Mouse (Mus musculus): ENCODE data around the gene Gm20388.
A peak's percentile ranks its signal among the peaks of the same experiment; 100 is the strongest.

The Gm20388 gene

GRCm38 (mm10) chr8:120539775-120540625 is 629.4 kb downstream of the Gm20388 start:
- DNase-seq (ENCODE audit: low read depth, low spot score) = peak; percentile 48

DNA sequence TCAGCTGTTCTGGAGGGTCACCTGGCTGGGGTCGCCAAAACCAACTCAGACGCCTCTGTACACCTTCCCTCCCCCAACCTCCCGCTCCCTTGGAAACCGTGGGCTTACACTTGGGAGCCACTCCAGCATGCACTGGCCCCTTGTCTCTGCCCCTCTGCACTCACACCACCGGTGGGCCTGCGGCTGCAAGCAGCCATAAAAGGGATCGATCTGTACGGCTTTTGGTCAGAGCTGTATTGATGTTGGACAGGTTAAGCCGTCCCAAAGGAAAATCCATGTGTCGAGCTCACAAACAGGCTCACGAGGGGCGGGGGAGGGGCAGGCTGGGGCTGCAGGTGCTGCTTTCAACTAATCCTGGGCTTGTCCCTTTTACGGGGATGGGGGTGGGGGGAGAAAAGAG is 632.4 kb downstream of the Gm20388 start:
- DNase-seq (ENCODE audit: low read depth, low spot score) = no peak

DNA sequence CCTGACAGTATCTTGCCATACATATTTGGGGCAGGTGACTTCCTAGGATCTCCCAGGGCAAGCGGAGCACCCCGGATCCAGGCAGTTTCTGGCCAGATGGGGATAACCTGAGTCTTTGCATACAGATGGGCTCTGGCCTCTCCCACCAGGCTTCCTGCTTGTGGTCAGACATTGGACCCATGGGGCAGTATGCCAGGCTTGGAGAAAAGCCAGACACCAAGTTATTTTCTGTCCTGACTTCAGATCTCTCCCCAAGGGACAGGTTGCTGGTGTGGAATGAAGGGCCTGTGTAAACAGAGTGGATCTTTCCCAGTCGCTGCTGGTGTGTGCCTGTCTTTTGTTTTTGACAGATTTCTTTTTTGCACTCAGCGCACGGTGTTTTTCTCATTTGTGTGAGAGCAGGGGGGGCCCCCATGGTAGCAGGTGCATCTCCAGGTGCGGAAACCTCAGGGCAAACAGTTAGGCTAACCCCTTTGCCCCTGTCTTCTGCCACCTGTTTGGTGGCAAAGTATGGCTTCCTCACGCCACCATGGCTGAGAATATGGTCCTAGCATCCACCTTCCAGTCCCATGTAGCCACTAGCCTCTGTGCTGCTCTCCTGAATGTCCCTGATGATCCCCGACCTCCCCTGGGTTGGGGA is 632.9 kb downstream of the Gm20388 start:
- DNase-seq (ENCODE audit: low read depth, low spot score) = no peak

DNA sequence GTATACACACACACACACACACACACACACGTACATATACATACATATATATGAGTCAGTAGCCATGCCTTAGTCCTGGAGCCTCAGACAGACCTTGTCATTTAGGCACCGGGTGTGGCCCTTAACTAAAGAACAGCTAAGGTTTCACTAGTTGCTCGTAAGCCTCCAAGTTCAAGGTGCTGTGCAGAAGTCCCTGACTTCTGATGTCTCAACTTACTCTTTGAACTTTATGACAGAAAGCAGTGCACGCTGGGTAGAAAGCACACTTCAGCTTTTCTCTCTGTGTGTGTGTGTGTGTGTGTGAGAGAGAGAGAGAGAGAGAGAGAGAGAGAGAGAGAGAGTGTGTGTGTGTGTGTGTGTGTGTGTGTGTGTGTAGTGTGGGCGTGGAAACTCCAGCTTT is 633.5 kb downstream of the Gm20388 start:
- DNase-seq (ENCODE audit: low read depth, low spot score) = no peak

- DNase-seq (ENCODE audit: low read depth, low spot score) = no peak
Observed at GRCm38 (mm10) chr8:120547562-120547961, 636.9 kb downstream of the Gm20388 start.

DNA sequence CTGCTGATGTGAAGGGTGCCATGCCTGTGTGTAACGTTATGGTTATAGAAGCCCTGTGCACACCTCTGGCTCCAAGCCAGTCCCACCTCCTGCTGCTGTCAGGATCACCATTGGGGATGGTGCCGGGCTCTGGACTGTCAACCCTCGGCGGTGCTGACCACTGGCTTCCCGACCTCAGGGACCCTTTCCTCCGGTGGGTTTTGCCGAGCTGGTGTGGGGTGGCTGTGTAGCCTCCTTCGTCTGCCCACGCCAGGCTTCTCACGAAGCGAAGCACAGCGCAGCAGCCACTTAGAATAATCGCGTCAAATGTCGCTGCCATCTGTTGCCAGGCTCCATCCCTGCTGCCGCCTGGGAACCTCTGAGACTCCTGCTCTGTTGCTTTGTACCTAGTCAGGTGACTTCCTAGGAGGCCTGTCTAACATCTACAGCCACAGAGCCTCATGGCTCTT is 637.7 kb downstream of the Gm20388 start:
- no peak for DNase-seq (ENCODE audit: low read depth, low spot score)

DNA sequence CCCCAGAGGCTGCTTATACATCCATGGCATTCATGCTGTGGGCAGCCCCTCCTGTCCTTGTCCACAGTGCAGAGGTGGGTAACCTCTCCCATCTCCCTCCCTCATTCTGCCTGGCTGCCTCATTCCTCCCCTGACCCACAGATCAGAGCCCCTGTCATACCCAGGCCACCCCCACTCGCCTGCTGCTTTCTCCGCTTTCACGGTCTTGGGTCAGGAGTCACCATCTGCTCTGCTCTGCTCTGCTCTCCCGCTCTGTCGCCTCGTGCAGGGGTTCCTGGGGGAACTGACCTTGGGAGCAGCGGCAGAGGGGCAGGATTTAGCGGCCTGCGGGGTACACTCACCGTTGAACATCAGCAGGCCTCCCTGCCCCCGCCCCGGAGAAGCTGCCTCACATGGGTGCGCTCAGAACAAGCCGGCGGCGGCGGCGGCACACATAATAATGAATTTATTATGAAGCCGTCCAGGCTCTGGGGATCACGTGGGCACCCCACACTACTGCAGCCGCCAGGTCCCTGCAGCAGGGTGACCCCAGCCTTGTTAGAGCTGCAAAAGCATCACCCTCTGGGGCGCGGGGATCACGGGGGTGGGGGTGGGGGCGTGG is 638.8 kb downstream of the Gm20388 start:
- no peak for DNase-seq (ENCODE audit: low read depth, low spot score)

GRCm38 (mm10) chr8:120549922-120550321 is 639.3 kb downstream of the Gm20388 start:
- DNase-seq (ENCODE audit: low read depth, low spot score) = no peak

DNA sequence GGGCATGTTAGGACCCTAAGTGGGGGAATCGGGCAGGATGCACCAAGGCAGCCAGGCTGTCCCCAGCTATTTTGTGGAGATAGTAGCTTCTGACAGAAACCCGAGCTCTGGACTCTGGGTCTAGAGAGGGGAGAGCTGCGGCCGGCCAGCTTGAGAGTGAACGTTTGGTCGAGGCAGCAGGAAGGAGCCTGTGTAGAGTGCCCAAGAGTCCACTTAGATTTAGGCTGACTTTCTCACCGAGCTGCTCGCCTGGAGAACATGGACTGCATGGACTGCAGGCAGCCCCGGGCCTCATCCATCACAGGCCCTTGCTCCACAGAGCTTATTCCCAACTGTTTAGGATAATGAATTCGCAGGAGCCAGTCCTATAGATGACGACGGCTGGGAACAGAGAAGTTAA is 639.8 kb downstream of the Gm20388 start:
- DNase-seq (ENCODE audit: low read depth, low spot score) = no peak

DNA sequence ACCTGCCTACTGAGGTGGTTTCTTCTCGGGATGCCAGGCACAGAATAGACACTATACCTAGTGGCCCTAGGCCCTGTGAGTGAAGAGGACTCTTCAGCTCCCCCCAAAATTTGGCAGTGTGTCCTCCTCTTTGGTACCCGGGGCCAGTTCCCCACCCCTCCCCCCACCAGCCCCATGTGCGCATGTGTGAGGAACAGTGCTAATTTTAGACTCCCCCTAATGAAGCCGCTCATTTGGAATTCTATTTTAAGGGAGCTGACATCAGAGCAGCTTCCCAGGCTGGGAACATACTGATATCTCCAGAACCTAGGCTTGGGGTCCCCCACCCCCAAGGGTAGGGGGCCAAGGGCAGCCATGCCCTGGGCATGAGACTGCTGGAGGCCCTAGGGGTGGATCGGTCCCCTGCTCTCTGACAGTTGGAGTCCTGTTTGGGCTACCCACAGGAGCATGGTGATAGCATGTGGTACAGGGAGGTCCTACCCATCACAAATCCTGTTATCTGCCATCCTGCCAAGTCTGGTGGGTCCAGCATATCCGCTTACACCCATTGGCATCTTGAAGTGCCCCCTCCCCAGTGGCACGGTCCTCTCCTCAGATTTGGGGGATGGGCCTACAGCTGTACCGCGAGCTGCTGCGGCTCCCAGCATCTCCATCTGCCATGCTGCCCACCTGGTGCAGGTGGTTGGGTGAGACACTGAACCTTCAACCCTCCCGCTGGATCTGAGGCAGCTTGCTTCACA is 640.5 kb downstream of the Gm20388 start:
- DNase-seq (ENCODE audit: low read depth, low spot score) = no peak

DNA sequence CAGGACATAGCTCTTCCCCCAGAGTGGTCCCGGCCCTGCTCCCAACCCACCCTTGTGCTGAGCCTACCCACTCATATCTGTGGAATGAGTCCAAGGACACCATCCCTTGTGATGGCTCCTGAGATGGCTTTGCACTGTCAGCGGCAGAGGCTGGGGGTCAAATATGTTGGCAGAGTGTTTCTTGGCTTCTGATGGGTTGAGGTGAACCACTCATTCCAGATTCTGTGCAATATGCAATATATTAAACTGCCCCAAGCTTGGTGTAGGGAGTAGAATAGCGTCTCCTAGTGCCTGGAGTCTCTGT is 641.0 kb downstream of the Gm20388 start:
- DNase-seq (ENCODE audit: low read depth, low spot score) = no peak

DNA sequence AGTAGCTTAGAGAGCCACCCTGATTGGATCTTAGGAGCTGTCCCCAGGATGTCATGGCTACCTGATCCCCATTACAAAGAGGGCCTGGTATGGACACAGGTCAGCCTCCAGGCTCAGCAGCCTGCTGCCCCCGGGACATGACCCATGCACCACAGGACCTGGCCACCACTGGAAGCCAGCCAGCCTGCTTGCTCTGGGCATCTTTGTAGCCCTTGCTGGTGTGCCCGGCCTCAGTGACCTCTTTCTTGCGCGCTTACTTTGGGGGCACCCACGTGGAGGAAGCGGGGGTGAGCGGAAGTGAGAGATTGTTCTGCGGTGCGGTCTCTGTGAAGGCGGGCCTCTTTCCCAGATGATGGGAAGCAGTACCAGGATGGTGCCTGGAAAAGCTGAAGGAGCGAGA is 641.9 kb downstream of the Gm20388 start:
- no peak for DNase-seq (ENCODE audit: low read depth, low spot score)

DNA sequence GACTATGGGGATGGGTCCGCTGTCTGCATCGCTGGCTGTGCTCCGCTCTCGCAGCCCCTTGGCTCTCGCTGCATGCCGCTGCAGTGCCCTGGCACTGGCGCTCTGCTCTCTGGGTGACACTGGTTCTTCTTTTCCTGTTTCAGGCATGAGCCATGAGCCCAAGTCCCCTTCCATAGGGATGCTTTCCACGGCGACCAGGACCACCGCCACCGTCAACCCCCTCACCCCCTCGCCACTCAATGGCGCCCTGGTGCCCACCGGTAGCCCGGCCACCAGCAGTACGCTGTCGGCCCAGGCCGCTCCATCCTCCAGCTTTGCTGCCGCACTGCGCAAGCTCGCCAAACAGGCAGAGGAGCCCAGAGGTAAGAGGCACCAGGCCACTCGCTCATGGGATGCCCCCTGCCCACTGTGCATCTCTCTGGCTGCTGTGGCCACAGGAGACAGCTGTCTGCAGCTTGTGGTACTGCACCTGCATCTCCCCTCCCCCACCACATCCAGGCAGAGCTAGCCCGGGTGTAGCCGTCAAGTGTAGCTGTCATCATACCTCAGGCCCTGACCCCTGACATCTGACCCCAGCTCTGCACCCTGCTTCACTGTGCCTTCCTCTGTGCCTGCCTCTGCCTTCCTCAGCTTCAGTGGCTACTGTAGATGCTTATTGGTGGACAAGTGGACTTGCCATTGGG is 642.9 kb downstream of the Gm20388 start:
- DNase-seq (ENCODE audit: low read depth, low spot score) = no peak

DNA sequence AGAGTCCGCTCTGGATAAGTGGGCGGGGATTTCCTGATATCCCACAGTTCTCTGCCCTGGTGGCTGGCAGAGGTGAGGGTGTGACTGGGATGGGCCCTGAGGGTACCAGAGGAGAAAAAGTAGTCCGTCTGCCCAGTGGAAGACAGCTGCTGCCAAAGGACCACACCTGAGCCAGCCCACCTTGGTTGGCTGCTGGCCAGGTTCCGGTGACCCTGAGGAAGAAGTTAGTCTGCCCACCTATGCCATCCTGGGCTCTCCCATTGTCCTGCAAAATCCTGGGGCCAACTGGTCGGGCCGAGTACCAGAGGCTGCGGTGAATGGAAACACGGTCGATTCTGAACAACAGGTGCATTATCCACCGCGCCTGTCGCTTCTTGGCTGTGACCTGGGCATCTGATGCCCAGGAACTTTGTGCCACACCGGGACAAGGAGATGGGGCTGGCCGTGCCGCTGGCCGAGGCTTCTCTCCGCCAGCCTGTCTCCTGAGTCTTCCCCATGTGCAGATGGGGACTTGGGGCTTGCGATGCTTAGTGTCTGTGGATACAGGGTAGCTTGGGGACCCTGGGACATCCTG is 643.9 kb downstream of the Gm20388 start:
- DNase-seq (ENCODE audit: low read depth, low spot score) = no peak

DNA sequence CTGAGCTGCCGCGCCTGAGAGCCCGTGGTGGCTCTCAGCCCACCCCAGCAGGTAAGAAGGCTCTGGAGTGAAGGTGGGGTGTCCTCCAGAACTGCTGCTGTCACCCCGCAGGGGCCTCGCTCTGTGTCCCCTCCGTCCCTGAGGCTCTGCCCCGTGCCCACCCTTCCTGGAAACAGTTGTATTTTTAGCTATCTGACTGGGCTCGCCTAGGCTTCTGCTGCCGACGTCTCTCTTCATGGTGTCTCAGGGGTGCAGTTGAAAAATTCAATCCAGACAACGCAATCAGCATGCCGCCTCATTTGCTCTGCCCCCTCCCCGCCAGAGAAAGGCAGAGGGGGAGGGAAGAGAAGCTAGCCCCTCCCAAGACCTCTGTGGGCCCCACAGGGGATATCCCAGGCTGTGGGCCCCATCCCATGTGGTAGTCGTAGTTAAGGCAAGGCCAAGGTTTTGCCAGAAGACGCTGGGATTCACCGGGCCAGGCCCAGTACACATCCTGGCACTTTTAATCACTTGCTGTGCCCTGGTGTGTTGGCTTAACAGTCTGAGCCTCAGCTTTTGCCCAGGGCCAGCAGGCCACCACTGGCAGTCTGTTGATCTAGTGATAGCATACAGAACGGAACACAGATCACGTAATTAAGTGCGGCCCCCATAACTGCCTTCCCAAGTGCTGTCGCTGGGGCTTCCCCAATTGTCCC is 645.7 kb downstream of the Gm20388 start:
- DNase-seq (ENCODE audit: low read depth, low spot score) = no peak

- no peak for DNase-seq (ENCODE audit: low read depth, low spot score)
Observed at GRCm38 (mm10) chr8:120557170-120557965, 646.7 kb downstream of the Gm20388 start.

- no peak for DNase-seq (ENCODE audit: low read depth, low spot score)
Observed at GRCm38 (mm10) chr8:120558162-120558561, 647.5 kb downstream of the Gm20388 start.

DNA sequence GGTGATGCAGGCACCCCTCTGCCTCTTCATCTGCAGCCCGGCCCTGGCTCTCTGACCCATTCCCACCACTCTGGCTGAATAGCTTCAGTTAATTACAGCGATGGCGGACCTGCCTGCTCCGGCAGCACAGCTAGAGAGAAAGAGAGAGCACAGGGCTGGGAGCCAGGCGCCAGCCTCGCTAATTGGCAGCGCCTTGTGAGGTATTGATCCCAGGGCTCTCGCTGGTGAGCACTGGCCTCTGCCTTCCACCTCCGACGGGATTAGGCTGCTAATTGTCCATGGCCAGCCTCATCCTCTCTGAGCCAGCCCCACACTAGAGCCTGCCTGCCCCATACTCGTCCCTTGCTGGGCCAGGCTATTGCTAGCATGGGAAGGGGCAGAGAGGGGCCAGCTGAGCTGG is 649.0 kb downstream of the Gm20388 start:
- no peak for DNase-seq (ENCODE audit: low read depth, low spot score)

- DNase-seq (ENCODE audit: low read depth, low spot score) = no peak
Observed at GRCm38 (mm10) chr8:120560535-120560934, 649.9 kb downstream of the Gm20388 start.

Data from c-Kit-negative CD71-positive TER-119-positive erythroid progenitor cells, embryonic 14.5 days (primary cell).